Mouse (Mus musculus) cerebellum, adult 11-12 months (tissue): ENCODE data around the gene Trap1.
A peak's percentile ranks its signal among the peaks of the same experiment; 100 is the strongest.
"Not testable (repeated sequence)": the region's sequence is repeated elsewhere in the genome, so short reads cannot be mapped to it uniquely, and the experiment has no call there.

Experiments
- DNase-seq: peaks from one replicate; pipeline ENCODE4 v3.0.0; 2022

Trap1 gene

DNA sequence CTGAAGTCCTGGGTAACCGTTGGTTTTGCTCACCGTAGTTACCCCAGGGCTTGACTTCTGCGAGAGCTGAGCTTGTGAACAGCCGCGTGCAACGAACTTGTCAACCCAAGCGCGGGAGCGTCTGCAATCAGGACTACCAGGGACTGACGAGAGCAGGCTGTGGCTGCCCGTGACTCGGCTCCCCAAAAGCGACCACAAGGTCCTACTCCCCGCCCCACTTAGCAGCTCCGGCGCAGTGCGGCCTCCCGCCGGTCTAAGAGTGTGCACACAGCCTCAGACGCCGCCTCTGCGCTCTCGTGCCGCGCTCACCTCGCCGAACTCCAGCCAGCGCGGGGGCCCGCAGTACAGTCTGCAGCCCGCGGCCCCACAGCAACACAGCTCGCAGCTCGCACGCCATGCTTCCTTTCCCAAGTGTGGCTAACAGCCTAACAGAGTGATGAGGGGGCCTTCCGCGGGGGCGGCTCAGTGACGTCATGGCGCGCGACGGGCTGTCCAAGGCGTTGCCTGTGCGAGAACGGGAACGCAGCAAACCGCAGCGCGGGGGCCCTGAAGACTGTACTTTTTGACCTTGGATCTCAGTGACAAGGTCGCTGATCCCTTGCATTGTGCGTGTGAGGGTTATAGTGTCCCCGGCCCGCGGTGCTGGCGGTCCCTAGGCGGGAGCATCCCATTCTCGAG lies at the start of gene Trap1:
Trap1 (minus strand) TSS at position 444 of the 678 bp plus-strand sequence.
- DNase-seq: peak; percentile 91

GRCm38 (mm10) chr16:4117072-4117471 lies 39.4 kb upstream of the Trap1 start:
- DNase-seq: no peak

- no peak for DNase-seq
Observed at GRCm38 (mm10) chr16:4100374-4100773, 22.7 kb upstream of the Trap1 start.

- DNase-seq: no peak
Observed at GRCm38 (mm10) chr16:4097521-4097920, 19.9 kb upstream of the Trap1 start.

GRCm38 (mm10) chr16:4096898-4097297 lies 19.3 kb upstream of the Trap1 start:
- DNase-seq: no peak

- no peak for DNase-seq
Observed at GRCm38 (mm10) chr16:4096141-4096540, 18.5 kb upstream of the Trap1 start.

- DNase-seq: no peak
Observed at GRCm38 (mm10) chr16:4087214-4087913, 9.7 kb upstream of the Trap1 start.

GRCm38 (mm10) chr16:4085851-4086387 lies 8.3 kb upstream of the Trap1 start:
- no peak for DNase-seq

- no peak for DNase-seq
Observed at GRCm38 (mm10) chr16:4085051-4085450, 7.4 kb upstream of the Trap1 start.

DNA sequence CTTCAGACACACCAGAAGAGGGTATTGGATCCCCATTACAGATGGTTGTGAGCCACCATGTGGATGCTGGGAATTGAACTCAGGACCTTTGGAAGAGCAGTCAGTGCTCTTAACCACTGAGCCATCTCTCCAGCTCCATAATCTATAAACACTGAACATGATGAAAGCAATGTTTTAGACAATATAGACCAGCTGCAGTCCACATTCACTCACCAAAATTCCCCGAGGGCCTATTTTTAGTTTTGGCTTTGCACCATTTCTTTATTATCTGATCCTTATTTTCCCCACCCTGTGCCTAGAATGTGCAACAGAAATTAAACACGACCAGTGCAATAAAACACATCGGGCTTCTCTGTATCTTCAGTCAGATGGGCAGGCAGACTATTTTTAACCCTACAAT lies 2.8 kb upstream of the Trap1 start:
- not testable (repeated sequence) for DNase-seq

- no peak for DNase-seq
Observed at GRCm38 (mm10) chr16:4079656-4080055, 2.0 kb upstream of the Trap1 start.

GRCm38 (mm10) chr16:4078302-4078701 lies 675 bp upstream of the Trap1 start:
- DNase-seq: not testable (repeated sequence)

GRCm38 (mm10) chr16:4074836-4075235 lies 2.8 kb downstream of the Trap1 start:
- DNase-seq: no peak

- no peak for DNase-seq
Observed at GRCm38 (mm10) chr16:4074297-4074696, 3.3 kb downstream of the Trap1 start.

DNA sequence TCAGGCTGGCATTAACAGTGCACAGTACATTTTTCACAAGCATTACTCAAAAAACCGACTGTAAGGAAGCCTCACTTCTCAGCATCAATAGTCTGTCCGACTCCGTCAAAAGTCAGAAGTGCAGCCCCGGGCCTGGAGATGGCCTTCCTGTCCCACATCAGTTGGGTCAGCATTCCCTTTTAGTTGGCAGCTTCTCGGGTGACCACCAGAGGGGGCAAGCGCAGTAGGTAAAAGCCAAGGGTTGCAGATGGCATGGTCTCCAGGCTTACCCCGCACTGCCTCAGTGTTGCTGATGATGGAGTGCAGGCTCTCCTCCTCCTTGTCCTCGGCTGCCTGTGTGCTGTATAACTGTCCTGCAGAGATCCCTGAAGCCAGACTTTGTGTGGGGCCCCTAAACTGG lies 9.0 kb downstream of the Trap1 start:
- no peak for DNase-seq

GRCm38 (mm10) chr16:4064945-4065344 lies 12.7 kb downstream of the Trap1 start:
- no peak for DNase-seq

DNA sequence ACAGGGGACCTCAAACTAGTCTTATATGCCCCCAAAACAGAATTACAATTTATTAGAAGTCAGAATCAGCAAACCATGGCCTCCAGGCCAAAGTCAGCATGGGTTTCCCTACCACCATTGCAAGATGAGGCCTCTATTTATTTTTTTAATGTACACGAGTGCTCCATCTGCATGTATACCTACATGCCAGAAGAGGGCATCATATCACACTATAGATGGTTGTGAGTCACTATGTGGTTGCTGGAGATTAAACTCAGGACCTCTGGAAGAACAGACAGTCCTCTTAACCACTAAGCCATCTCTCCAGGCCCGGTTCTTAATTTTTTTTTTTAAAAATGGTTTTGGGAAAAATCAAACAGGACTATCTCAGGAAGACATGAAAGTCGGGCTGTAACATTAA lies 23.8 kb downstream of the Trap1 start:
- no peak for DNase-seq

DNA sequence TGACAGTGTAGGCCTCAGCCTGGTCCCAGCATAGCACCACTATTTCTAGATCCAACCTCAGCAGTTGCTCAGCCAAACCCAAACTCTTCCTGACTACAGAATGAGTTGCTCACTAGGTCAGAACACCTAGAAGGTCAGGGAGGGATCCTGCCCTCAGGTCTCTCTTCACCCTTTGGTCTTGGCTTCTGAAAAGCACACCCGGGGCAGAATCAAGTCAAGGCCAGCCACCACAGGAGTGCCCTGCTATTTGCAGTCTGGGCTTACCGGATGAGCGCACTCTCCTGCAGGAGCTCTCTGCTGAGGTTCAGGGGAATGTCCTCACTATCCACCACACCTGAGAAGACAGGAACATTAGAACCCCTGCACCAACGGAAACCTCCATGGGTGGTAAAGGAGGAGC lies 25.0 kb downstream of the Trap1 start:
- DNase-seq: no peak

DNA sequence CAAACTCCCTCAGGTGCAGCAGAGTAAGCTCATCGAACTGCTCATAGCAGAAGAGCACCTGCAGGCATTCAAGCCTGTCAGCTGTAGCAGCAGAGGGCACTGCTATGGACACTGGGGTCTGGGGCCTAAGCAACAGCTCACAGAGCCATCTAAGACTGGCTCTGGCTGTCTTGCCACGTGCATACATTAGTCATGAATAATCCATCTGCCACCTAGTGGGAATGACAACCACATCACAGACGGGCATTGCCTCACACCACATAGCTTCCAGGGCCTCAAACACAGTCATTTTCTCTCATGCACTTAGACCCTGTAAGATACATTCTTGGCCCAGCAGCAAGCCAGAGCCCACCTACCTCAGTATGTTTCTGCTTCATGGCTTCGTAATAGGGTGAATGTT lies 32.1 kb downstream of the Trap1 start:
- DNase-seq: no peak

GRCm38 (mm10) chr16:4044093-4044492 lies 33.5 kb downstream of the Trap1 start:
- DNase-seq: no peak

DNA sequence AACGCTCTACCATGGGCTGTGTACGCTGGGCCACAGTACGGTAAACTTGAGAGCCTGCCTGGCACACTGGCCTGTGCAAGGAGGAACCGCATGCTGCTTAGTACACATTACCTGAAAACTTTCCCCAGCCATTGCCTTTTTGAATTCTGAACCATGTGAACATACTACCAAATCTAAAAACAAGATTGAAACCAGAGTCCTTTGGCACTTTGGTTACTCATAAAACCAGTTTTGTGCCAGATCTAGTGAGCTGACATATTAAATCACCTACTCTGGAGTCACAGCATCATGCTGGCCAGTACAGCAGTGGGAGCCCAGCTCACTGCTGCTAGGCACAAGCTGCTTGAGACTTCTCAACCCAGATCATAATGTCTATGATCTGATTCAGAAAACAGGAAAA lies 36.0 kb downstream of the Trap1 start:
- DNase-seq: no peak

DNA sequence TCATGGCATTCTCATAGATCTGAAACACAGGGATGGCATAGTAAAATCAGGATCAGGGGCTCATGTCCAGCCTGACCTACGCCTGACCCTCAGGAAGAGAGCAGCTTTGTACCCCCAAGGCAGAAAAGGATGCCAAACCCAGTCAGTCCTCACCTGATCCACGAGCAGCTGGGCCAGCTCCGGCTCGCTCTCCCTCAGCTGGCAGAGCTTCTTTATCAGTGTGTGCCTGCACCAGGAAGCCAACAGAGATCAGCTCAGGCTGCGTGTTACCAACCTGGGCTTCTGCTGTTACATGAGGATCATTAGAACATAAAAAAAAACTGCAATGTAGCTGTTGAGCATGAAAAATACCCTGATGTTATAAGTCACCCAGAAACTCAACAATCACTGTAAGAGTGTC lies 37.4 kb downstream of the Trap1 start:
- DNase-seq: no peak

DNA sequence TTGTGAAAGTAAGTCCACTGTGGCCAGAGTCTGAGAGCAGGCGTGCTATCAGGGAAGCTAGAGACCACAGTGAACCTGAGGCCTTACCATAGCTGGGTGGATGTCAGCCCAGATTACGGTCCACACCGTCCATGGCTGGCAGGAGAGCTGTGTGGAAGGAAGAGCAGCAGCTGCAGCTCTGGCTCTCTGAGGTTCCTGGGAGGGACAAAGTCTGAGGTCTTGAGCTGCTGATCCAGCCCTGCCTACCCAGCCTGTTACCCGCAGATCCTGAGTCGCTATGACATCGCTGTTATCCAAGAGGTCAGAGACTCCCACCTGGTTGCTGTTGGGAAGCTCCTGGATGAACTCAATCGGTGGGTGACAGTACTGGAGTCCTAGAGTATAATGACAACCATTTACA lies 39.9 kb downstream of the Trap1 start:
- DNase-seq: no peak

DNA sequence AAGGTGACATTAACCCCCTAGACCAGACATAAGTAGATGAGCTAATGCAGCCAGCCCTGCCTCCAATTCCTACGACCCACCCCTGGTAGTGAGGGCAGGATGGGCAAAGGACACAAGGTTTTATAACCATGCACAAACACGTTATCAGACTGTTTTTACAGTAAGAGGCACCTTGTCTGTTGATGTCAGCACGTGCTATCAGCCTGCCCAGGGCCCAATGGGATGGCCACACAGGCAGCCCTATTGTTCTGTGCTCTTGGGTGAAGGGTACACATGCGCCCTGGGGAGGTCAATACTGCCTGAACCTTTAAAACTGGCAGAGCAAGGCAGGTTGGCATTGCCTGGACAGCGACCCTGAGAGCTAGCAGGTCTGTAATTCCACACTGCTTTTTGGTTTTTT lies 40.8 kb downstream of the Trap1 start, which contains the start of gene Dnase1:
Dnase1 (plus strand) TSS at position 136 of the 400 bp plus-strand sequence.
- no peak for DNase-seq
